Mouse (Mus musculus): ENCODE results near the gene Cntn6. TPM values are rescaled to one million over a fixed set of nuclear protein-coding genes. Genes with fewer than 3 reads are reported as not detected.

Gene Cntn6
- polyA plus RNA-seq, 1 experiment from 2014 or later: 23.4 TPM

DNA sequence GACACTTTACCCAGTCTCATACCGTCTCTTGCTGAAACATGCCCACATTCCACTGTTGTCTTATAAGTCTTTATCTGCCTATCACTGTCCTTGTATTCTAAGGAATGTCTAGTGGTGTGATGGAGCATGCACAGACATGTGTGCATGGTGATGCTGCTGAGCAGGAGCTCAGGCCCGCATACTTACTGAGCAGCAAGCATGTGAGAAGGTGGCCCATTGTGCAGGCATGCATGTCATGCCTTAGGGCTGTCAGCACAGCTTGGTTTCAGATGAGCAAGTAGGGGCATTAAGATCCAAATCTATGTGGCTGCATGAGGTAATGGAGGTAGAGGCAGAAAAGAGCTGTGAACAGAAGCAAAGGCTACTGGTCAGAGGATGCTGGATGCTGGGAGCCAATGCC lies 323.0 kb downstream of the Cntn6 start:
- Histone ChIP-seq H3K27me3 (ENCODE audit: control insufficient read depth, insufficient read depth, low read length) (no peaks in the 10 kb centered on the region), H3K27ac (ENCODE audit: low read depth, low read length) (no peak overlapping the region), H3K9me3 (ENCODE audit: control insufficient read depth, low read length) (no peaks in the 10 kb centered on the region), H3K36me3 (ENCODE audit: control insufficient read depth, insufficient read depth, low read length) (no peaks in the 10 kb centered on the region), H3K4me1 (ENCODE audit: control insufficient read depth, insufficient read depth, low read length) (no peaks in the 10 kb centered on the region), H3K9ac (replicated peaks; ENCODE audit: low read depth, low read length) (no peak overlapping the region), H3K4me2 (ENCODE audit: low read depth, low read length) (no peak overlapping the region), H3K4me3 (ENCODE audit: low read depth, low read length) (no peak overlapping the region)
- 88% methylated on average over 2 of the region's 2 CpGs for whole genome bisulfite sequencing
- no peak for ATAC-seq (ENCODE audit: low read depth)

DNA sequence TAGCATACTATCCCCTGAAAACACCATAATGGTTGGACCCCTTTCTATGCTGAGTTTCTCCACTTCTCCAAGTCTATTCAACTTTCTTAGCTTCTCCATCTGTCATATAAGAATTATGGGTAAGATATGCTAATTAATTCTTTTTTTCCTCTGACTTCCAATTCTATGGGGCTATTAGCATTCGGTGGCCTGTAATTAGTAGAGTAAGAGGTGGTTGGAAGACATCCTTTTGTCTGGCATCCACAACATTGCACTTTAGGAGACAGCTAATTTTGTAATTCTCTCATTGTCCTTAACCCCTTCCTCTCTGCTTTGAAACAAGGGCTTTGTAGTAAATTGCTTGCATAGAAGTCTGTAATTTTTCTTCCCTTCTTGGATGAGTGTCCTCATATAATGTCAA lies 387.1 kb downstream of the Cntn6 start:
- 71% methylated on average over 1 of the region's 1 CpGs for WGBS
- Histone ChIP-seq H3K4me2 (ENCODE audit: low read depth, low read length) (no peak overlapping the region), H3K4me3 (ENCODE audit: low read depth, low read length) (no peak overlapping the region), H3K9ac (replicated peaks; ENCODE audit: low read depth, low read length) (no peak overlapping the region), H3K27ac (ENCODE audit: low read depth, low read length) (no peak overlapping the region), H3K27me3 (ENCODE audit: control insufficient read depth, insufficient read depth, low read length) (no peaks in the 10 kb centered on the region), H3K4me1 (ENCODE audit: control insufficient read depth, insufficient read depth, low read length) (no peaks in the 10 kb centered on the region), H3K9me3 (ENCODE audit: control insufficient read depth, low read length) (no peaks in the 10 kb centered on the region), H3K36me3 (ENCODE audit: control insufficient read depth, insufficient read depth, low read length) (no peaks in the 10 kb centered on the region)
- ATAC-seq (ENCODE audit: low read depth): no peak

DNA sequence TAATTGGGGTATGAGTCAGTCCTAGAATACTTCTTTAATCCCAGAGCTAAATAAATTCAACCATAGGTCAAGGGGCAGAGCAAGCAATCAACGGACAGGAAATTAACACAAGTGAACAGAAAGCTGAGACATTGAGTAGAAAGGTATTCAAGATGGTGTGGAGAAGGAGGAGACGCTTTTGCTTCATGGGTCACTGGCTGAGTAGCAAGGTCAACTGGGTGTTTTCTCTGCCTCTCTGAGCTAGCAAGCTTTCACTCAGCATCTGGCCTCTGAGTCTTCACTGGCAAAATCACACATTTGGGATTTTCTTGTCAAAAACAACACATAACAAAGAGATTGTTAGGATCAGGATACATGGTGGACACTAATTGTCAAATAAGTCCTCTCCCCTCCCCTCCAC lies 391.4 kb downstream of the Cntn6 start:
- no peak overlapping the region for H3K4me3 ChIP-seq (ENCODE audit: low read depth, low read length)
- no peak for ATAC-seq (ENCODE audit: low read depth)
- H3K9ac ChIP-seq (replicated peaks; ENCODE audit: low read depth, low read length): no peak overlapping the region
- H3K4me1 ChIP-seq (ENCODE audit: control insufficient read depth, insufficient read depth, low read length): no peaks in the 10 kb centered on the region
- WGBS: 55% methylated on average over 2 of the region's 2 CpGs
- no peaks in the 10 kb centered on the region for H3K27me3 ChIP-seq (ENCODE audit: control insufficient read depth, insufficient read depth, low read length)
- H3K9me3 ChIP-seq (ENCODE audit: control insufficient read depth, low read length): no peaks in the 10 kb centered on the region
- no peaks in the 10 kb centered on the region for H3K36me3 ChIP-seq (ENCODE audit: control insufficient read depth, insufficient read depth, low read length)
- no peak overlapping the region for H3K27ac ChIP-seq (ENCODE audit: low read depth, low read length)
- no peak overlapping the region for H3K4me2 ChIP-seq (ENCODE audit: low read depth, low read length)

DNA sequence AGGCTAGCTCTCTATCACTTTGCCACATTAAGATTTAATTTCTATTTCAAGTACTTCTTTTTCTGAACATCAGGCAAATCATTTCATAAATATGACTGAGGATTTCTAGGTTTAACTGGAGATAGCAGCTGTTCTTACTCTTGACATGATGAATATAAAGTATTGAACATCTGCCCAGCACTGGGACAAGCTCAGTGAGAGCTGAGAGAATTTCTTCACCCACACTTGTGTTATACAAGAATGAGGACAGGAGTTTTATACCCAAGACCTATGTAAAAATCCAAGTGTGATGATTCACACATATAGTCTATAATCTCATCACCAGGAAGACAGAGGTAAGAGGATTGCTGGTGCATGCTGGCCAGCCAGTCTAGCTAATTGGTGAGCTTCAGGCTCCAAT lies 393.2 kb downstream of the Cntn6 start:
- H3K27me3 ChIP-seq (ENCODE audit: control insufficient read depth, insufficient read depth, low read length): no peaks in the 10 kb centered on the region
- H3K4me2 ChIP-seq (ENCODE audit: low read depth, low read length): no peak overlapping the region
- no peak for ATAC-seq (ENCODE audit: low read depth)
- no peak overlapping the region for H3K9ac ChIP-seq (replicated peaks; ENCODE audit: low read depth, low read length)
- no peak overlapping the region for H3K27ac ChIP-seq (ENCODE audit: low read depth, low read length)
- H3K9me3 ChIP-seq (ENCODE audit: control insufficient read depth, low read length): no peaks in the 10 kb centered on the region
- H3K36me3 ChIP-seq (ENCODE audit: control insufficient read depth, insufficient read depth, low read length): no peaks in the 10 kb centered on the region
- H3K4me1 ChIP-seq (ENCODE audit: control insufficient read depth, insufficient read depth, low read length): no peaks in the 10 kb centered on the region
- no peak overlapping the region for H3K4me3 ChIP-seq (ENCODE audit: low read depth, low read length)

DNA sequence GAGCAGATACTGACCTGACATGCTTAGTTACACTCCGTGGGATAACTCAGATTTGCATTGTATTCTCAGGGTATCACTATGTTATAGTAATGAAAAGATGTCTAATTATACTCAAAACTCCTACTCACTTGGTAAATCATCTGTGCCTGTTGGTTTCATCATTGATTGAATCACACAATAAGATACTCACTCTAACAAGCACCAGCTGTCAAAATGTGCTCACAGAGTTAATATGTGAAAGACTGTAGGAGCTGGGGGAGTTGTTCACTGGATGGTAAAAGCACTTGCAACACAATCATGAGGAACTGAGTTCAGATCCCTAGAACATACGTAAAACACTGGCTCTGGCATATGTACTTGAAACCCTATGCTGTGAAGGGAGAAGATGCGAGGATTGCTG lies 398.5 kb downstream of the Cntn6 start:
- no peak overlapping the region for H3K27ac ChIP-seq (ENCODE audit: low read depth, low read length)
- no peak for ATAC-seq (ENCODE audit: low read depth)
- WGBS: 91% methylated on average over 3 of the region's 3 CpGs
- no peak overlapping the region for H3K4me3 ChIP-seq (ENCODE audit: low read depth, low read length)
- H3K27me3 ChIP-seq (ENCODE audit: control insufficient read depth, insufficient read depth, low read length): no peaks in the 10 kb centered on the region
- H3K4me2 ChIP-seq (ENCODE audit: low read depth, low read length): no peak overlapping the region
- H3K9me3 ChIP-seq (ENCODE audit: control insufficient read depth, low read length): no peaks in the 10 kb centered on the region
- no peaks in the 10 kb centered on the region for H3K4me1 ChIP-seq (ENCODE audit: control insufficient read depth, insufficient read depth, low read length)
- H3K9ac ChIP-seq (replicated peaks; ENCODE audit: low read depth, low read length): no peak overlapping the region
- H3K36me3 ChIP-seq (ENCODE audit: control insufficient read depth, insufficient read depth, low read length): no peaks in the 10 kb centered on the region
